Mouse (Mus musculus) lung, adult 2 months (tissue): ENCODE results near the gene Rpl7l1. TPM values are rescaled to one million over a fixed set of nuclear protein-coding genes. Genes with fewer than 3 reads are reported as not detected.

ENCODE experiments used
- DNase-seq: peaks from one replicate; pipeline ENCODE4 v3.0.0; 2022
- H3K4me1 ChIP-seq: fragments of 200-500 bp; 2 replicates; pipeline ENCODE4 v1.6.1; 2011; ENCODE audit warnings: low read length; ENCODE audit not compliant: control insufficient read depth, insufficient read depth
- H3K4me3 ChIP-seq: fragments of 200-500 bp; replicated peaks from 2 replicates; pipeline ENCODE3; 2011; ENCODE audit warnings: low read depth, mild to moderate bottlenecking, control low read depth, low read length; ENCODE audit errors: extremely low read depth
- CTCF ChIP-seq: fragments of 200-500 bp; IDR thresholded peaks from 2 replicates; pipeline ENCODE4 v1.5.1; 2011; ENCODE audit warnings: mild to moderate bottlenecking, low read length, control low read depth; ENCODE audit not compliant: insufficient read depth
- POLR2A ChIP-seq: fragments of 200-500 bp; IDR thresholded peaks from 2 replicates; pipeline ENCODE4 v1.6.1; 2011; ENCODE audit warnings: low read depth, mild to moderate bottlenecking, control low read depth, low read length, borderline replicate concordance; ENCODE audit errors: extremely low read depth
- WGBS: fragments of 180-500 bp; shearing (Covaris S2); methylation state at CpG from one replicate; pipeline ENCODE4 v1.1.7; 2018; 5-methylcytosine and 5-hydroxymethylcytosine counted together
- polyA plus RNA-seq: library from polyadenylated mRNA; depleted of rRNA; stranded (reverse); fragments of >200 nt; gene quantifications from 2 replicates; pipeline ENCODE4 v1.2.3, GENCODE M21; 2012

Gene Rpl7l1
- polyA plus RNA-seq, 1 experiment, result 21.6 TPM

GRCm38 (mm10) chr17:46747806-46748205, 34.7 kb downstream of the Rpl7l1 start:
- Histone ChIP-seq H3K4me1 (no peaks in the 10 kb centered on the region), H3K4me3 (no peak overlapping the region)
- DNase-seq, result no peak
- no peak for TF ChIP-seq CTCF
- TF ChIP-seq POLR2A, result no peak
- WGBS, result 82% methylated on average over 2 of the region's 2 CpGs

GRCm38 (mm10) chr17:46747234-46747633, 35.2 kb downstream of the Rpl7l1 start:
- no peaks in the 10 kb centered on the region for H3K4me1 ChIP-seq
- no peak for TF ChIP-seq CTCF
- TF ChIP-seq POLR2A, result no peak
- no peak for DNase-seq

DNA sequence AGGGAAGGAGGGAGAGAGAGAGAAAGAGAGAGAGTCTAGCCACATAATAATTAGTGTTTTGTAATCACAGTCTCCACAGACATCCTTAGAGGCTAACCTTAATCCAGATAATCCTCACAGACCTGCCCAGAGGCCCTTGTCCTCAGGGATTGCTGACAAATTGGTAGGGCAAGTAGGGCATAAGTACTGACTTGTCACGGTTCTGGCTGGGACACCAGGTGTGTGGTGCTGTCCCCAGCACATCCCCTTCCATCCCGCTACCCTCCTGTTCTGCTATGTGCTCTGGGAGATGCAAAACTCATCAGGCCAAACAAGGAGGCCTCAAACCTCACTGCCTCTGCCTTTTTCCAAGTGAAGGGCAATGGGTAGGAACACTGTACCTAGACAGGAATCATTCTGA, 37.0 kb downstream of the Rpl7l1 start:
- DNase-seq, result no peak
- no peak for TF ChIP-seq POLR2A
- no peak for TF ChIP-seq CTCF
- WGBS, result 91% methylated on average over 2 of the region's 2 CpGs
- no peaks in the 10 kb centered on the region for H3K4me1 ChIP-seq
- no peak overlapping the region for H3K4me3 ChIP-seq

More at GRCm38 (mm10) chr17:46747234-46747633, 35.2 kb downstream of the Rpl7l1 start:
- no peak overlapping the region for H3K4me3 ChIP-seq
- WGBS, result 72% methylated on average over 8 of the region's 8 CpGs

DNA sequence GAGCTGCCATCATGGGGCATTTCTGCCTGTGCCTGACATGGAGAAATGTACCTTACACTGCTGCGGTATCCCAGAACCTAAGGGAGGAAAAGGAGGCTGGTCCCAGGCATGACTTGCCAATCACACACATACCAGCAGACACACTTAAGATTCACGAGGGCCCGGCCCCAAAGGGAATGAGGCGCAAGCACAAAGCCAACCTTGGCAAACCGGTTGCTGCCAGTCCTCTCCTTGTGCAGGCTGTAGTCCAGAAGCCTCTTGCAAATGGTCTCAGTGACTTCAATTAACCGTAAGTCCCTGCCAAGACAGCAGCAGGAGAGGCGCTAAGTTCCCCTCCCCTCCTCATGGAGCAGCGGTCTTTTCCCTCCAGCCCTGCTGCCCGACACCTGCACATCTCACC, 39.5 kb downstream of the Rpl7l1 start:
- 75% methylated on average over 9 of the region's 9 CpGs for WGBS
- no peak overlapping the region for H3K4me3 ChIP-seq
- H3K4me1 ChIP-seq, result no peaks in the 10 kb centered on the region
- TF ChIP-seq POLR2A (no peak), CTCF (no peak)
- DNase-seq, result peak; percentile 43

DNA sequence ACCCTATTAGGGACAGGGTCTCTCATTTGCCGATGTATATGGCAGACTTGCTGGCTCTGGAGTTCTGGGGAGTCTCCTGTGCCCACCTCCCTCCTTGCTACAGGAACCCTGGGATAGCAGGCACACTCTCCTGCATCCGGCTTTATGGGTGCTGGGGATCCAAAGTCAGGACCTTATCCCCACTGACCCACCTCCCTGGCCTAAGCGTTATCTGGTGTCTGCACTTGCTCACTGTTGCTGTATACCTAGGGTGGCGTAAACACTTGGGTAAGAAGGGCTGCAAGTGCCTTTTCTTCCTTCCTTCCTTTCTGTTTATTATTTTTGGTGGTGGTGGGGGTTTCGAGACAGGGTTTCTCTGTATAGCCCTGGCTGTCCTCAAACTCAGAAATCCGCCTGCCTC, 41.2 kb downstream of the Rpl7l1 start:
- Histone ChIP-seq H3K4me1 (no peaks in the 10 kb centered on the region), H3K4me3 (no peak overlapping the region)
- WGBS, result 80% methylated on average over 6 of the region's 6 CpGs
- DNase-seq, result no peak
- TF ChIP-seq POLR2A, result no peak
- no peak for TF ChIP-seq CTCF

- 65% methylated on average over 10 of the region's 10 CpGs for WGBS
- TF ChIP-seq CTCF, result peak; percentile 46
- TF ChIP-seq POLR2A, result no peak
- Histone ChIP-seq H3K4me1 (no peaks in the 10 kb centered on the region), H3K4me3 (no peak overlapping the region)
- DNase-seq, result peak; percentile 35
Observed at GRCm38 (mm10) chr17:46736160-46736559, 46.3 kb downstream of the Rpl7l1 start.

- WGBS, result 91% methylated on average over 7 of the region's 7 CpGs
- H3K4me3 ChIP-seq, result no peak overlapping the region
- TF ChIP-seq CTCF, result no peak
- TF ChIP-seq POLR2A, result no peak
- DNase-seq, result no peak
- no peaks in the 10 kb centered on the region for H3K4me1 ChIP-seq
Observed at GRCm38 (mm10) chr17:46735287-46735686, 47.2 kb downstream of the Rpl7l1 start.

DNA sequence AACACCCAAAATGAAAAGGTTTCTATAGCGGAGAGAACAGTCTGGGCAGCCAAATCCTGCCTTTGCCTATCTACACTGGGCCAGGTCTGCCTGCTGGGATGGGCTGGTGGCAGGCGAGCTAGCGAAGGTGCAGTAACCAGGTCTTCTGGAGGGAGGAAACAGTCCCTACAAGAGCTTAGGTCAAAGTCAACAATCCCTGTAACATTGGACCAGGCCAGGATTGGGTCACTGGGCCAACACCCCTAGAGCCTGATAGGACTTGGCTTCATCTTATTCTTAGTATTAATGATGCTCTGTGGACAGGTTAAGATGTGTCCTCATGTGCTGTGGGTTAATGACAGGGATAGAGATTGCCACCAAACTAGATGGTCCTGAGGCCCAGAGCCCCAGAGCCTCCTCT, 48.4 kb downstream of the Rpl7l1 start:
- 91% methylated on average over 3 of the region's 3 CpGs for WGBS
- no peak for DNase-seq
- H3K4me1 ChIP-seq, result no peaks in the 10 kb centered on the region

GRCm38 (mm10) chr17:46728904-46729318, 53.6 kb downstream of the Rpl7l1 start, which contains the start of gene Gnmt:
Gnmt (minus strand) TSS chr17:46729168.
- TF ChIP-seq POLR2A, result peak; percentile 36; the same call in 1 of the 2 replicates
- no peak for TF ChIP-seq CTCF
- WGBS, result 21% methylated on average over 24 of the region's 24 CpGs
- peak; percentile 68 for DNase-seq
- Histone ChIP-seq H3K4me3 (peak within 1 kb of the TSS; percentile 35), H3K4me1 (no peaks in the 10 kb centered on the region)

More for the DNA sequence above, 48.4 kb downstream of the Rpl7l1 start:
- H3K4me3 ChIP-seq, result no peak overlapping the region
- no peak for TF ChIP-seq CTCF

DNA sequence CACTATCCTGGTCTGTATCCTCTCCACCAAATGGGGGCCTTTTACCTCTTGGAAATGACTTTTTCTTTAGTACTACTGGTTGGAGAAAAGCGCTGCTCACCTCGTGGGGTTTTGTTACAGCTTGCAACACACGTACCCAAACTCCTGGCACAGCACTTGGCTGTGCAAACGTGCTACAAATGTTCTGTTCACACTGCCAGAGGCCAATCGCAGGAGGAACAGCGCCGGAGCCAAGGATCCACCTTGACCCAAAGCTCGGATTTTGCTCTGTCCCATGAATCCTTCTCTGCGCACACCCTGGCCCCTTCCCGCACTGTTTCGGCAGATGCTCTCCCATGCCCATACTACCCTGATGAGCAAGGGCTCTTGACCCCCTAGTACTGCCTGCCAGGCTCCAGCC, 54.0 kb downstream of the Rpl7l1 start:
- WGBS, result 36% methylated on average over 11 of the region's 11 CpGs
- TF ChIP-seq POLR2A (no peak), CTCF (no peak)
- no peak for DNase-seq
- H3K4me3 ChIP-seq, result no peak overlapping the region
- H3K4me1 ChIP-seq, result no peaks in the 10 kb centered on the region
